Mouse (Mus musculus) small intestine, adult 2 months (tissue): ENCODE measurements around the gene Myzap.

Experiments used
- CTCF ChIP-seq: fragments of 200-500 bp; IDR thresholded peaks from 2 replicates; pipeline ENCODE4 v1.5.1; 2012; ENCODE audit warnings: low read depth, mild to moderate bottlenecking, control low read depth, inconsistent platforms, low read length, moderate library complexity, mixed read lengths; ENCODE audit not compliant: insufficient replicate concordance, insufficient read length; ENCODE audit errors: extremely low read depth
- POLR2A ChIP-seq: fragments of 200-500 bp; IDR thresholded peaks from 2 replicates; pipeline ENCODE4 v1.6.1; 2012; ENCODE audit warnings: low read depth, mild to moderate bottlenecking, control low read depth, inconsistent platforms, low read length, moderate library complexity

- TF ChIP-seq POLR2A (no peak), CTCF (no peak)
These were observed 33.8 kb upstream of the Myzap start for GRCm38 (mm10) chr9:71625961-71626360.
